Mouse (Mus musculus): ENCODE results near the gene Rad1. TPM values are rescaled to one million over a fixed set of nuclear protein-coding genes. Genes with fewer than 3 reads are reported as not detected.

Rad1 gene
- polyA plus RNA-seq, 1 experiment = not detected

GRCm38 (mm10) chr15:10535969-10536368 lies 50.2 kb downstream of the Rad1 start:
- Histone ChIP-seq H3K27ac (ENCODE audit: insufficient read depth, low read depth, low read length) (no peak overlapping the region), H3K4me3 (ENCODE audit: insufficient read depth, low read depth, low read length) (no peak overlapping the region), H3K4me1 (ENCODE audit: control insufficient read depth, insufficient read depth, low read length) (no peaks in the 10 kb centered on the region)
- 88% methylated on average over 7 of the region's 7 CpGs for WGBS
- TF ChIP-seq POLR2A (IDR thresholded peaks at IDR 0.05; ENCODE audit: insufficient read depth, low read depth, low read length) (no peak), CTCF (IDR thresholded peaks at IDR 0.05; ENCODE audit: insufficient read depth, low read depth, low read length) (no peak)

- Histone ChIP-seq H3K27ac (ENCODE audit: insufficient read depth, low read depth, low read length) (no peak overlapping the region), H3K4me3 (ENCODE audit: insufficient read depth, low read depth, low read length) (no peak overlapping the region), H3K4me1 (ENCODE audit: control insufficient read depth, insufficient read depth, low read length) (no peaks in the 10 kb centered on the region)
- TF ChIP-seq CTCF (IDR thresholded peaks at IDR 0.05; ENCODE audit: insufficient read depth, low read depth, low read length) (no peak), POLR2A (IDR thresholded peaks at IDR 0.05; ENCODE audit: insufficient read depth, low read depth, low read length) (no peak)
- 39% methylated on average over 16 of the region's 16 CpGs for WGBS
Observed at GRCm38 (mm10) chr15:10540271-10541088, 54.7 kb downstream of the Rad1 start.

Other genes with a start within 250 kb of the Rad1 start
- not detected in 2 replicates for gene Gm21973, start 160.6 kb upstream of the Rad1 start, polyA plus RNA-seq (2012; ENCODE audit: insufficient read depth, insufficient read length, low replicate concordance, missing spikeins)
- gene Agxt2, start 127.5 kb upstream of the Rad1 start, polyA plus RNA-seq (2012; ENCODE audit: insufficient read depth, insufficient read length, low replicate concordance, missing spikeins) = not detected in 2 replicates
- not detected in 2 replicates for gene Dnajc21, start 15.5 kb upstream of the Rad1 start, polyA plus RNA-seq (2012; ENCODE audit: insufficient read depth, insufficient read length, low replicate concordance, missing spikeins)
- gene Brix1, start 71 bp upstream of the Rad1 start, polyA plus RNA-seq (2012; ENCODE audit: insufficient read depth, insufficient read length, low replicate concordance, missing spikeins) = not detected in 2 replicates
- gene Ttc23l, start 72.7 kb downstream of the Rad1 start, polyA plus RNA-seq (2012; ENCODE audit: insufficient read depth, insufficient read length, low replicate concordance, missing spikeins) = not detected in 2 replicates
- not detected in 2 replicates for gene Rai14, start 228.6 kb downstream of the Rad1 start, polyA plus RNA-seq (2012; ENCODE audit: insufficient read depth, insufficient read length, low replicate concordance, missing spikeins)

All from olfactory bulb, adult 2 months (tissue).